Mouse (Mus musculus) splenic B cell, adult 2 months (primary cell): ENCODE measurements around the gene Glod4.

Source experiments
- DNase-seq: peaks from one replicate; pipeline ENCODE4 v3.0.0-alpha.2; 2011; ENCODE audit warnings: low read depth, low spot score
- H3K27me3 ChIP-seq: 2 replicates; pipeline ENCODE4 v1.6.1; 2012; ENCODE audit warnings: mild to moderate bottlenecking, low read length, moderate library complexity, mixed read lengths; ENCODE audit not compliant: control insufficient read depth, poor library complexity, insufficient read depth, severe bottlenecking
- H3K36me3 ChIP-seq: 2 replicates; pipeline ENCODE4 v1.6.1; 2012; ENCODE audit warnings: mild to moderate bottlenecking, low read length, moderate library complexity, mixed read lengths; ENCODE audit not compliant: control insufficient read depth, poor library complexity, insufficient read depth, severe bottlenecking

Glod4 gene

DNA sequence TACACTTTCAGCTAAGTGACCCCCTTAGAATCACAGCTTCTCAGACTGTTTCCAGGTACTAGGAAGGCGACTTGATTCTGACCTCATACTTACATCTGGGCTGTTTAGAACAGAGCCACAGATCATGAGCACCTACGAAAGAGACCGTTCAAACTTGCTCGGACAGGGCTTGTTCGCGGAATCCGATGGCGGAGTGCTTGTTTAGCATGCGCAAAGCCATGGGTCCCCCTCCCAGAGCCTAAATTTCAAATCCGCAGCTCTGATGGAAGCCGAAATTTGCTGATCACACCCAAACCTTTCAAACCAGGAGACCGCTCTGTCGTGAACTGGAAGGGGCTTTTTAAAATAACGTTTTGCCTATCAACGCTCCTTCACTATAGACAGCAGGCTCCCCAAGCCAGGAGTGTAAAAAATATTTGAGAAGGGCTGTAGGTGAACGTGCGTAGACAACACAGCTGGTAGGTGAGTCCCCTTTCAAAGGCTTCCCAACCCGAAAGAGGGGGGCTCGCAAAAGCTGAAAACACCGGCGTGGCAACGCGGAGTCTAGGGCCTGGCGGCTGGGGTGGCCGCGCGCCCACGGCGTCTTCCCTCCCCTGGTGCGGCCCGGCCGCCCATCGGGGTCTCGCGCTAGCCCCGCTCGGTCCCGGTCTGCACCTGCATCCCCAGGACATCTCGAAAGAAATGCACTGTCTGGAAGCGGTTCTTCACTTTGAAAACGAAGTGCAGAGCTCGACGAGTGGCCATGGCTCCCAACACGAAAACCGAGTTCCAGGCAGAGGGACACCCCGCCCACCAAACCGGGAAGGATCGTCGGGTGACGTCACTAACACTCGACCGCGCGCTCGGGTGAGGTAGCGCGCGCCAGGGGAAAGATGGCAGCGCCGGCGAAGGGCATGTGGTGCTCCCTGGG, at the start of gene Glod4, which contains the start of gene Mrm3:
Gene Glod4, minus strand, starts transcription at position 825 of the 910 bp plus-strand sequence.
Gene Mrm3, plus strand, starts transcription at position 815 of the 910 bp plus-strand sequence.
- DNase-seq: peak; percentile 84
- Histone ChIP-seq H3K36me3 (no peaks in the 10 kb centered on the region), H3K27me3 (no peaks in the 10 kb centered on the region)

DNA sequence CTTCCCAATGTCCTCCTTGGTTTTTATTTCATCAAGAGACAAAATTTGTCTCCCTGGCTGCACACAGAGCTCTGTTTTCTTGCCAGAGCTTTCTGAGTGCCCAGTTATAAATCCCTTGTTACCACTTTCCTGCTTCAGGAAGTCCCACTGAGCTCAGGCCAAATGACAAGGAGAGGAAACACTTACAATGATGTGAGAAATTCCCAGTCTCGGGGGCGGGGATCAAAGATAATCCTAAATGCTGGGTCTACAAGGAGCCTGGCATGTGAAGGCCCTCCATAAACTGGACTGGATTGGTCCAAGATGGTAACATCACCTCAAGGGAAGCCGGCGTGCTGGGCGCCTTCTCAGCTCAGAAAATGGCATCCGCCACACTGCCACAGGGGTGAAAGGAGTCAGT, 49.3 kb upstream of the Glod4 start:
- H3K36me3 ChIP-seq: no peaks in the 10 kb centered on the region
- DNase-seq: no peak

DNA sequence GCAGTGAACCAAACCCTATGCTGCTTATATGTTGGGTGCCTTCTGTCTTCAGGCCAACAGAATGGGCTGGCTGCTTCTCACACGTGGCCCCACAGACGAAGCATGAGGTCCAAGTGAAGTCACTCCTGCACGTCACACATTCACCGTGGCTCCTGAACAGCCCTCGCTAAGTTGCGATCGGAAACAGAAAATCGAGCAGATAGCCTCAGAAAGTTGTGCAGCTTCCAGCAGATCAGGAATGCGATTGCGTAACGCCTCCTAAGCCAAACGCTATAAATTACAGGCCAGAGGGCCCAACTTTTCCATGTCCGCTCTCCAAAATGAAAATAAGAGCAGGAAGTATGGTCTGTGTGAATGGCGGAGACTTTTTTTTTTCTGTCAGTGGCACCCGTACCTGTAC, 48.9 kb upstream of the Glod4 start:
- H3K27me3 ChIP-seq: no peaks in the 10 kb centered on the region
- no peak for DNase-seq
- no peaks in the 10 kb centered on the region for H3K36me3 ChIP-seq

More for the DNA sequence above, 49.3 kb upstream of the Glod4 start:
- H3K27me3 ChIP-seq: no peaks in the 10 kb centered on the region

DNA sequence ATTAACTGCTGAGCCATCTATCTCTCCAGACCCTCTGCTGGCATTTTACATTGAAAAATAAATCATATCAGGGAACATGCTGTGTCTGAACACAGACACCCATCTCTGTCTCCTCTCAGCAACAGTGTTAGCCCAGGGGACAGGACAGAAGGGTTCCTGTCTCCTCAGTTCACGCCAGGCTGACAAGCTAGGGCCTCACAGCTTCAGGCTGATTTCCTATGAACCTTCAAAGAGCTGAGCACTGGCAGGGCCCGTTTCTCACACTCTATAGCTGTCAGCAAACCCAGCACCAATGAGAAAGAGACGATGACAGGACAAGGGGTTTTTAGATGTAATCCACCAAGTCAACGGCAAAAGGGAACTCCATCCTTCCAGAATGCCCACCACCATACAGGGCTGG, 48.4 kb upstream of the Glod4 start:
- no peaks in the 10 kb centered on the region for H3K27me3 ChIP-seq
- no peaks in the 10 kb centered on the region for H3K36me3 ChIP-seq
- DNase-seq: no peak

DNA sequence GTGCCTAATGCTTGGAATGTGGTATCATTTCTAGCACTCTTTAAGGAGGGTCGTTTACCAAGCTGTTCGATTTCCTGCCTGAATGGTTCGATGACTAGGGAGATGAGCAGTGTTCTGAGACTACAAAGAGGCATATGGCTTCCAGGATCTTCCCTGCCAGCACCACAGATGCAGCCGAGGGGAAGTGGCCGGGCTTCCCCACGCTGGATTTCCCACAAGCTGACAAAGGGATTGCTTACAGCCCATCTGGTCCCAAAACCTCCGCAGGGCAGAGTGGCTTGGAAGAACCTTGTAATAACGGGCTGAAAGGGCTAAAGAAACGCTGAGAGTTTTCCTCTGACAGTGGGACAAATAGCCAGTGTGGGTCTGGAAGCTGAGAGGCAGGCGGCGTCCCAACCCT, 46.8 kb upstream of the Glod4 start:
- Histone ChIP-seq H3K36me3 (no peaks in the 10 kb centered on the region), H3K27me3 (no peaks in the 10 kb centered on the region)
- no peak for DNase-seq

DNA sequence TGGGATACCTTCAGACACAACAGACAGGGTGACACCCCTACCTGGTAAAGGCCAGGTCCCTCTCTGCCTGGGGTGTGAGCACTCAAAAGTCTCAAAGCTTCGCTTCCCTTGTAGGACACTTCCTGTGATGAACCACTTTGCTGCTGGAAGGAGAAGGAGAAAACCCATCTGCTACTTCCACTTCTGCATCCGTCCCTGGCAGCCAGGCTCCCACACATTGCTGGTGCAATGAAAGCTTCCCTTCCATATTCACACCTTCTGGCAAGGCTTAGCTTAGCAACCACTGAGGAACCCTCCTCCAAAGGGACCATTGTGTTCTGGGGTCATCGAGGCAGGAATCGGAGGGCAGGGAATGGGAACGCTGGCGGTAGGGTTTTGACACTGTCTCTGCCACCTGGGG, 45.1 kb upstream of the Glod4 start:
- Histone ChIP-seq H3K27me3 (no peaks in the 10 kb centered on the region), H3K36me3 (no peaks in the 10 kb centered on the region)
- DNase-seq: no peak

DNA sequence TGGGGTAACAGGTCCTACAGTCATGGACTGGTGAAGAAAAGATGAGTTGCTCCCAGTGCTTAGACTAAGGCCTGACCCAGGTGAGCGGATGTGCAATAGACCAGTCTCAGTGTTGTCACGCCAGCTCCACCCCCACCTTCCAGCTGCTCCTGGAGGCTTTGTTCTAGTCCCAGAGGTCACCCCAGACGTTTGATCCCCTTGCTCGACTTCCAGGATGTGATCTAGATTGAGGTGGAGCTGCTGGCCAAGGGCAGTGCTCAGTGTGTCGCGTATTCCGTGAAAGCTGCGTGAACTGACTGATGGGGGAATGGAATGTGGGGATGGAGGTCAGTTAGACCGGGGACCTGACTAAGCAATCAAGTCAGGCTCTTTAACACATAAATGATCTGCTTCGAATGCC, 43.8 kb upstream of the Glod4 start:
- Histone ChIP-seq H3K27me3 (no peaks in the 10 kb centered on the region), H3K36me3 (no peaks in the 10 kb centered on the region)
- DNase-seq: no peak

DNA sequence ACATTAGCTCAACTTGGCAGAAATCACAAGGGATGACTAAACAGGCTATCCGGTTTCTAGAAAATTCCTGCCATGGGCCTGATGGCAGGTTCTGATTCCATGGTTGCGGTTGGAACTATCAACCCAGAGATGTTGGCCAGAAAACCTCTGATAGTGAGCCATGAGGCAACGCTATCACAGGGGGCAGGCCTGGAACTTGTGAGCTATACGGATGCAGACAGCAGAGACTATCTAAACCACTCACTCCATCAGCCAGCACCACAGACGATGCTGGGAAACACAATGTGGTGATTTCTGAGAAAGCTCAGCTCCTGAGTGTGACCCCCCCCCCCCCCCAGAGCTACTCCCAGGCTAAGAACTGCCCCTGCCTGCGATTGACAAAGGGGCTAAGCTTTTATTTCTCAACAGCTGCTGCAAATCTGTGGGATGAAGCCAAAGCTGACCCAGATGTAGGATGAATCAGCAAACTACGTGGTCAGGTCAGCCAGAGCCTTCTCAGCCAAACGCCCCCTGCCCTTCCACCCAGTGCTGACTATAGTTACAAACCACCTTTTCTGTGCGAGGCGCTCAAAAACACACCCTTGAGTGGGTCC, 43.1 kb upstream of the Glod4 start:
- no peaks in the 10 kb centered on the region for H3K36me3 ChIP-seq
- no peak for DNase-seq
- H3K27me3 ChIP-seq: no peaks in the 10 kb centered on the region

DNA sequence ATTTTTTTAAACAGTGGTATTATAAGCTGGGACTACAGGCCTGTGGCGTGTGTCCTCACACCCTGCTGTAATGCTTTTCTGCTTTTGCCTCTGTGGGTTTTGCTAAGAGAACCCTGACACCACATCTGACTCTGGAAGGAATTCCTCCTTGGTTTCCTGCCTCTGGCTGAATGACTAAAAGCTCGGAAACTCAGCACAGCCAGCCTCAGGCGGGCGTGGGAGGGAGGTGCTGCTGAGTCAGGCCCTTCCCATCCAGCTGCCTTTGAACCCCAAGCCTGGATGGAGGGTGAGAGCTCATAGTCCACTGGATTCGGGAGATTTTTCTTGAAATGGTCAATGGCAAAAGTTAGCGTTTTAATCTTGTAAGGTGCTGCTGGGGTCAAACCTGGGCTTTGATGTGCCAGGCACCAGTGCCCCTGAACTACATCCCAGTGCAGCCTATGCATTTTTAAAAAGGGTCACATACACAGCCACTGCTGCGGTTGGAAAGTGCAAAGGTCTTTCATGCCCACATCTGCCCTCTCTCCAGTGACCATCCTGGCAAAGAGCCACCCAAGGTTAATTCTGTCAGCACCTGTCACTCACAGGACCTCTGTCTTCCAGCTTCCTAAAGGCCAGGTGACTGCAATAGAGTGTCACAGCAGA, 42.0 kb upstream of the Glod4 start:
- Histone ChIP-seq H3K27me3 (no peaks in the 10 kb centered on the region), H3K36me3 (no peaks in the 10 kb centered on the region)
- DNase-seq: no peak

DNA sequence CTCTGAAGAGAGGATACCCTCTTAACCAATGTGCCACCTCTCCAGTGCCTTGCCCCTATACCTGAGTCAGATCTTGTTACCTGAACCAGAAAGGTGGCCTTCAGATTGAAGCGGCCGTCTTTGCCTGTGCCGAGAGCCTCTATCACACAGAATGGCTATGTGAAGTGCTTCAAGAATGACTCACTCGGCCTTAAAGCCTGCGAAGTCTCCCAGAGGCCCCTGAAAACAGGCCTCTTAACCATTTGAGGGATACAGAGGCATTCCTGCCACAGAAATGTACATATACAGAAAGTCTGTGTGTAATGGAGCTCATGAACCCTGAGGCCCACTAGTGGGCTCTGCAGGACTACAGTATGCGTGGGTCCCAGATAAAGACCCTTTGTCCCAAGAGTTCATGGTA, 40.3 kb upstream of the Glod4 start:
- Histone ChIP-seq H3K36me3 (no peaks in the 10 kb centered on the region), H3K27me3 (no peaks in the 10 kb centered on the region)
- no peak for DNase-seq

DNA sequence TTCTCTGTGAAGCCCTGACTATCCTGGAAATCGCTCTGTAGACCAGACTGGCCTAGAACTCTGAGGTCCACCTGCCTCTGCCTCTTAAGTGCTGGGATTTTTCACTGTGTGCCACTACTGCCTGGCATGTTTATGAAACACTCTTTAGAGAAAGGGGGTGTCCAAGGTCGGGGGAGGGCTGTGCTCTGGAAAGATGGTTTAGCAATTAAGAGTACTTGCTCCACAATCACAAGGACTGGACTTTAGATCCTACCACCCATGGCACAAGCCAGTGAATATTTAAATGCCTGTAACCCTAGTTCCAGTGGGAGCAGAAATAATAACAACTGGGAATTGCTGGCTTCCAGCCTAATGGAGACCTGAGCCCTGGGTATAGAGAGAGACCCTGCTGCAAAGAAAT, 36.4 kb upstream of the Glod4 start:
- H3K36me3 ChIP-seq: no peaks in the 10 kb centered on the region
- DNase-seq: no peak
- no peaks in the 10 kb centered on the region for H3K27me3 ChIP-seq

DNA sequence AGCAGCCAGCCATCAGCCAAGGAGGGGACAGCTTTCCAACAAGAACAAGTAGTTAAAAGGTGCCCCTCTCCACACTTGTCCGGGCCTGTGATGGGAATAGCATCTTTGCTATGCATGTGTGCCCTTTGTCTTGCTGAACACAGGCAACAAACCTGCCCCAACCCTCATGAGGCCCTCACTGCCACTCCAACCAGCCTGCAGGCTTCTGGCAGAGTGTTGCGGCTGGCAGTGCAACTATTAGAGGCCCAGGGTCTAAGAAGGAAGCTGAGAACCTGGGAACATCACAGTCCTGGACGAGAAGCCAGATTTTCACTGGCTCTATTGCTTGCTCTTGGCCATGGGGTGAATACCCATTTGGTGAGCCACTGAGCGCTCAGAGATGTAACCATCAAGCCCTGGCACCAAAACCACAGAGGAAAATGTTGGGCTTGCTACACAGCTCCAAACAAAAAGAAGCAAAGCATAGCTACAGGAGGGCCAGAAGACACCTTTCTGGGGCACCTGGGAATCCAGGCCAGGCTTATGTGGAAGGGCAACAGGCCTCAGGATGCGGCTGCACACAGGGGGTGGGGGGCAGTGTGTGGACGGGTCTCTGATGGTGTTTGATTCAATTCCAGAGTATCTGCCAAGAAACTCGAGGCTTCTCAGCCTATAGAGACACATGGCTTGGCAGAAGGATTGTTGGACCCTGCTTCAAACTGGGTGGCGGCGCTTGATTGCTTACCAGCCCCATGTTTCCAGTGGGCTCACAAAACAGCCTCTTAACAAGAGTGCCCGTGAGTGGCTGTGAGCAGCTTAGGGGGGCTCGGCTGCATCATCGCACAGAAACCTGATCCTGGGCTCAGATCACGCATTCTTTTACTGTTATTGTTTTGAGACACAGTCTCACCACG, 35.7 kb upstream of the Glod4 start:
- DNase-seq: no peak
- Histone ChIP-seq H3K36me3 (no peaks in the 10 kb centered on the region), H3K27me3 (no peaks in the 10 kb centered on the region)

DNA sequence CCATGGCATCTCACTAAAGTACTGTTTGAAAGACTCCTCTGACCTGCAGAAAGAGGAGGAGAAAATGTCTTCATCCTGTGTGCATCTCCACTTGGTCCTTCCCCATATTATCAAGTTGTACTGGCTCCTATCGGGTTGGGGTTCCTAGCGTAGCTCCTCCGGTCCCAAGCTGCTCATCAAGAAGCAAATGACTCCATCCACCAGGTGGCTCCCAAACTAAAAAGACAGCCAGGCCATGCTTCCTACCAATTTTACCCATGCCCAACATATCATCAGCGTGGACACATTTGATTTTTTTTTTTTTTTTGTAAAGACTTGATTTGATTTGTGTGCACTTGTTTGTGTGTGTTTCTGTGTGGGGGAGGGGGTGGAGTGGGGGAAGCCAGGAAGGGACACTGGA, 28.9 kb upstream of the Glod4 start:
- DNase-seq: peak; percentile 13
- H3K36me3 ChIP-seq: no peaks in the 10 kb centered on the region
- no peaks in the 10 kb centered on the region for H3K27me3 ChIP-seq

DNA sequence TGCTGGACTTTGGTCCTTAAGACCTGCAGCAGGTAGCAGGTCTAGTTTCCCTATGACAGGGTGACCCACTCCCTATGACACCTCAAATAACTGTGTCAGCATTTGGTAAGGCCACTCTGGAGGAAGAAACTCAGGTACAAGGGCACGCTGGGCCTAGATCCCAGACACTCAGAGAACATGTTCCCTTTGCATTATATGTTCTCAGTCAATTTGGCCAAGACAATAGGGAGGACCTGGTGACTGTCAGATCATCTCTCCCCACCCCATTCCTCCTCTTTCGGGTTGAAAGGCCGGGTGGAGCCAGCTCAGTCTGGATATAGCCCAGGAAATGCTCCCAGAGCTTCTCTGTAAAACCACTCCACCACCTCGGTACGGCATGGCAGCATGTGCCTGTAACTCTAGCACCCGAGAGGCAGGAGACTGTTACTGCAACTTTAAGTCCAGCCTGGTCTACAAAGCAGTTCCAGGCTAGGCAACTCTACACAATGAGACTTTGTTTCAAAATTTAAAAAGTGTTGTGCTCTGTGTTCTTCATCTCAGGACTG, 25.1 kb upstream of the Glod4 start:
- H3K36me3 ChIP-seq: no peaks in the 10 kb centered on the region
- H3K27me3 ChIP-seq: no peaks in the 10 kb centered on the region
- DNase-seq: no peak
